Mouse (Mus musculus) intestine, embryonic 14.5 days (tissue): Measurements from ENCODE around the gene Ostf1. TPM values are rescaled to one million over a fixed set of nuclear protein-coding genes. Genes with fewer than 3 reads are reported as not detected.
A peak's percentile ranks its signal among the peaks of the same experiment; 100 is the strongest.

ENCODE experiments used
- ATAC-seq: fragments of 200-750 bp; cut with Nextera tagmentation; replicated peaks from 2 replicates; pipeline ENCODE4 v1.8.0; 2017; ENCODE audit warnings: low read depth, moderate number of reproducible peaks, moderate TSS enrichment, moderate library complexity; ENCODE audit not compliant: low FRiP score, low TSS enrichment
- DNase-seq: peaks from one replicate; pipeline ENCODE4 v3.0.0-alpha.2; 2018; ENCODE audit warnings: low spot score
- H3K27ac ChIP-seq: fragments of 300-500 bp; sonication (generic); 2 replicates; pipeline ENCODE4 v1.5.1; 2014; ENCODE audit warnings: low read depth, mild to moderate bottlenecking, control low read depth
- H3K27me3 ChIP-seq: fragments of 300-500 bp; sonication (generic); replicated peaks from 2 replicates; pipeline ENCODE4 v1.6.1; 2014; ENCODE audit warnings: low read length, control low read depth; ENCODE audit not compliant: control insufficient read depth, insufficient read depth
- H3K36me3 ChIP-seq: fragments of 300-500 bp; sonication (generic); 2 replicates; pipeline ENCODE4 v1.6.1; 2014; ENCODE audit warnings: low read length, control low read depth; ENCODE audit not compliant: control insufficient read depth, insufficient read depth
- H3K4me1 ChIP-seq: fragments of 300-500 bp; sonication (generic); replicated peaks from 2 replicates; pipeline ENCODE4 v1.6.1; 2014; ENCODE audit warnings: low read length, control low read depth, mixed read lengths; ENCODE audit not compliant: control insufficient read depth, insufficient read depth
- H3K4me2 ChIP-seq: fragments of 300-500 bp; sonication (generic); 2 replicates; pipeline ENCODE4 v1.6.1; 2014; ENCODE audit warnings: low read length
- H3K4me3 ChIP-seq: fragments of 300-500 bp; sonication (generic); 2 replicates; pipeline ENCODE4 v1.5.1; 2014; ENCODE audit warnings: low read depth, low read length, control low read depth, mixed read lengths
- H3K9ac ChIP-seq: fragments of 300-500 bp; sonication (generic); 2 replicates; pipeline ENCODE4 v1.6.1; 2014; ENCODE audit warnings: mild to moderate bottlenecking, low read length
- H3K9me3 ChIP-seq: fragments of 300-500 bp; sonication (generic); 2 replicates; pipeline ENCODE4 v1.6.1; 2016; ENCODE audit warnings: low read length, control low read depth; ENCODE audit not compliant: control insufficient read depth
- WGBS: fragments of 180-500 bp; shearing (Covaris S2); extraction: QIAGEN DNeasy Blood & Tissue Kit; methylation state at CpG from one replicate; pipeline ENCODE4 v1.1.7; 2014; 5-methylcytosine and 5-hydroxymethylcytosine counted together
- polyA plus RNA-seq: library from polyadenylated mRNA; unstranded; fragments of >200 nt; fragmentation: Nextera tagmentation; extraction: Ambion mirVana; gene quantifications from 2 replicates; pipeline ENCODE4 v1.2.1, GENCODE M21; 2014

Gene Ostf1
- polyA plus RNA-seq, 1 experiment from 2014 or later = 68.9 TPM

- H3K9me3 ChIP-seq = no peaks in the 10 kb centered on the region
- H3K4me1 ChIP-seq = no peaks in the 10 kb centered on the region
- no peak overlapping the region for H3K4me2 ChIP-seq
- H3K9ac ChIP-seq = no peak overlapping the region
- no peak overlapping the region for H3K4me3 ChIP-seq
- DNase-seq (no peak), ATAC-seq (no peak)
- H3K36me3 ChIP-seq = no peaks in the 10 kb centered on the region; the same call in 1 of the 2 replicates
- no peaks in the 10 kb centered on the region for H3K27me3 ChIP-seq
- 71% methylated on average over 4 of the region's 4 CpGs for WGBS
- no peak overlapping the region for H3K27ac ChIP-seq
These were observed 9.4 kb upstream of the Ostf1 start for GRCm38 (mm10) chr19:18641001-18641400.

GRCm38 (mm10) chr19:18639552-18639951 lies 7.9 kb upstream of the Ostf1 start:
- Histone ChIP-seq H3K4me3 (no peak overlapping the region), H3K36me3 (no peaks in the 10 kb centered on the region; the same call in 1 of the 2 replicates), H3K4me2 (no peak overlapping the region), H3K9ac (no peak overlapping the region), H3K27ac (no peak overlapping the region), H3K27me3 (no peaks in the 10 kb centered on the region), H3K9me3 (no peaks in the 10 kb centered on the region), H3K4me1 (no peaks in the 10 kb centered on the region)
- no peak for ATAC-seq
- DNase-seq = no peak
- WGBS = 17% methylated on average over 2 of the region's 2 CpGs

GRCm38 (mm10) chr19:18638949-18639348 lies 7.3 kb upstream of the Ostf1 start:
- Histone ChIP-seq H3K4me2 (no peak overlapping the region), H3K27me3 (no peaks in the 10 kb centered on the region), H3K36me3 (no peaks in the 10 kb centered on the region; the same call in 1 of the 2 replicates), H3K4me1 (no peaks in the 10 kb centered on the region), H3K27ac (no peak overlapping the region), H3K4me3 (no peak overlapping the region), H3K9me3 (no peaks in the 10 kb centered on the region), H3K9ac (no peak overlapping the region)
- DNase-seq (no peak), ATAC-seq (no peak)
- WGBS = 59% methylated on average over 5 of the region's 5 CpGs

GRCm38 (mm10) chr19:18637954-18638353 lies 6.3 kb upstream of the Ostf1 start:
- Histone ChIP-seq H3K27ac (no peak overlapping the region), H3K36me3 (no peaks in the 10 kb centered on the region; the same call in 1 of the 2 replicates), H3K4me3 (no peak overlapping the region), H3K4me1 (no peaks in the 10 kb centered on the region), H3K9ac (no peak overlapping the region), H3K9me3 (no peaks in the 10 kb centered on the region), H3K4me2 (no peak overlapping the region), H3K27me3 (no peaks in the 10 kb centered on the region)
- ATAC-seq = no peak
- DNase-seq = no peak
- WGBS = 85% methylated on average over 5 of the region's 5 CpGs

GRCm38 (mm10) chr19:18632231-18633185 lies 885 bp upstream of the Ostf1 start:
- peaks cover 3% of the 10 kb centered on the region for H3K4me1 ChIP-seq
- ATAC-seq (no peak), DNase-seq (no peak)
- H3K27ac ChIP-seq = no peak overlapping the region
- peak overlapping the region; percentile 29 for H3K9ac ChIP-seq
- WGBS = 59% methylated on average over 13 of the region's 13 CpGs
- H3K27me3 ChIP-seq = no peaks in the 10 kb centered on the region
- H3K4me2 ChIP-seq = peak overlapping the region; percentile 72
- no peaks in the 10 kb centered on the region for H3K36me3 ChIP-seq
- H3K9me3 ChIP-seq = no peaks in the 10 kb centered on the region
- H3K4me3 ChIP-seq = peak overlapping the region; percentile 76

- ATAC-seq (peak; percentile 61), DNase-seq (peak; percentile 91)
- Histone ChIP-seq H3K4me2 (peak overlapping the region; percentile 72), H3K9ac (peak overlapping the region; percentile 64), H3K27ac (peak overlapping the region; percentile 82), H3K36me3 (no peaks in the 10 kb centered on the region), H3K4me3 (peak overlapping the region; percentile 76), H3K9me3 (no peaks in the 10 kb centered on the region), H3K4me1 (peaks cover 3% of the 10 kb centered on the region), H3K27me3 (no peaks in the 10 kb centered on the region)
- under 1% methylated on average over 40 of the region's 40 CpGs for WGBS
These were observed 421 bp downstream of the Ostf1 start for GRCm38 (mm10) chr19:18631161-18631643.

GRCm38 (mm10) chr19:18630221-18631119 lies 1.2 kb downstream of the Ostf1 start:
- H3K36me3 ChIP-seq = no peaks in the 10 kb centered on the region
- H3K9me3 ChIP-seq = no peaks in the 10 kb centered on the region
- peak overlapping the region; percentile 64 for H3K9ac ChIP-seq
- H3K27me3 ChIP-seq = no peaks in the 10 kb centered on the region
- ATAC-seq = no peak
- H3K4me3 ChIP-seq = peak overlapping the region; percentile 76
- 12% methylated on average over 17 of the region's 17 CpGs for WGBS
- H3K4me2 ChIP-seq = peak overlapping the region; percentile 72
- H3K27ac ChIP-seq = peak overlapping the region; percentile 82
- H3K4me1 ChIP-seq = peaks cover 3% of the 10 kb centered on the region
- DNase-seq = peak; percentile 58

GRCm38 (mm10) chr19:18629589-18629988 lies 2.0 kb downstream of the Ostf1 start:
- H3K4me2 ChIP-seq = peak overlapping the region; percentile 72; the same call in 1 of the 2 replicates

More at GRCm38 (mm10) chr19:18629589-18629988, 2.0 kb downstream of the Ostf1 start:
- H3K27me3 ChIP-seq = no peaks in the 10 kb centered on the region
- peaks cover 3% of the 10 kb centered on the region for H3K4me1 ChIP-seq
- DNase-seq (no peak), ATAC-seq (no peak)
- H3K27ac ChIP-seq = no peak overlapping the region
- 83% methylated on average over 1 of the region's 1 CpGs for WGBS
- H3K9me3 ChIP-seq = no peaks in the 10 kb centered on the region
- H3K4me3 ChIP-seq = no peak overlapping the region
- no peak overlapping the region for H3K9ac ChIP-seq
- H3K36me3 ChIP-seq = no peaks in the 10 kb centered on the region
